Mouse (Mus musculus): ENCODE data around the gene Sbf2. TPM values are rescaled to one million over a fixed set of nuclear protein-coding genes. Genes with fewer than 3 reads are reported as not detected.
"Not testable (repeated sequence)": the region's sequence is repeated elsewhere in the genome, so short reads cannot be mapped to it uniquely, and the experiment has no call there.

Sbf2 gene
- polyA plus RNA-seq, 1 experiment from 2014 or later, result 62.2 TPM

DNA sequence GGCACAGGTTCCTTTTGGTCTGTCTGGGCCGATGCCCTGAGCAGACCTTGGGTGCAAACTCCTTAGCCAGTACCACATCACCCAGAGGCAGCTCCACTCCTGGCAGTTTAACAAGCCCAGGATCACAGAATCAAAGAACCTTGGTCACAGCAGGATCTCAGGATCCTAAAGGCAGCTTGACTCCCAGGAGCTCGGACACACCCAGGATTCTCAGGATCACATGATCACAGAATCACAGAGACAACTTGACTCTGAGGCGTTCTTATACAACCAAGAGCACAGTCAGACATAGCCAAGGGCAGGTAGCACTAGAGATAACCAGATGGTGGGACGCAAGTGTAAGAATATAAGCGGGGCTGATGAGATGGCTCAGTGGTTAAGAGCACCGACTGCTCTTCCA is 71.4 kb downstream of the Sbf2 start:
- WGBS, result 88% methylated on average over 6 of the region's 6 CpGs
- no peak for ATAC-seq (ENCODE audit: low FRiP score)
- Histone ChIP-seq H3K4me3 (replicated peaks) (no peak overlapping the region), H3K36me3 (replicated peaks) (no peaks in the 10 kb centered on the region), H3K9me3 (no peaks in the 10 kb centered on the region), H3K4me1 (peaks cover 5% of the 10 kb centered on the region), H3K27ac (no peak overlapping the region), H3K27me3 (no peaks in the 10 kb centered on the region), H3K4me2 (no peak overlapping the region), H3K9ac (no peak overlapping the region)

DNA sequence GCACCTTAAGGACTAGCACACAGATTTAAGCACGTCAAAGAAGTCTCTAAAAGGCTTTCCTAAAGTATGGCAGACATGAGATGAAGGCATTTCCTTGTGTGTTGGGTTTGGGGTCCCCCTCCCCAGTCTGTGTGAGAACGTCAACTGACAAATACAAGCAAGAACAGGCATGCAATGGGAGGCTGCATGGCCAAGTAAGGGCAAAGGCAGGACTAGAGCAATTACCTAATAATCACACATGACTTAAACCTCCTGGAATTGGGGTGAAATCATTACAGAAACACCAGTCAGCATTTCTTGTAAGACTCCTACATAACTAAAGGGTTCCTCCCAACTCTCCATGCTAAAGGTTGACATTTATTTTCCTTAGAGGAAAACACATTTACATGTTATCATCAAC is 75.5 kb downstream of the Sbf2 start:
- H3K27me3 ChIP-seq, result no peaks in the 10 kb centered on the region
- no peak overlapping the region for H3K9ac ChIP-seq
- no peak for ATAC-seq (ENCODE audit: low FRiP score)
- no peak overlapping the region for H3K27ac ChIP-seq
- H3K9me3 ChIP-seq, result no peaks in the 10 kb centered on the region
- H3K4me3 ChIP-seq (replicated peaks), result no peak overlapping the region
- no peaks in the 10 kb centered on the region for H3K36me3 ChIP-seq (replicated peaks)
- H3K4me1 ChIP-seq, result peaks cover 5% of the 10 kb centered on the region
- WGBS, result 49% methylated on average over 2 of the region's 2 CpGs
- H3K4me2 ChIP-seq, result no peak overlapping the region

- H3K9me3 ChIP-seq; ATAC-seq (ENCODE audit: low FRiP score); H3K4me3 ChIP-seq (replicated peaks); H3K9ac ChIP-seq; H3K27ac ChIP-seq; H3K4me2 ChIP-seq; H3K27me3 ChIP-seq; H3K4me1 ChIP-seq; H3K36me3 ChIP-seq (replicated peaks): not testable (repeated sequence)
These were observed 84.4 kb downstream of the Sbf2 start for GRCm38 (mm10) chr7:110530295-110530694.

- Histone ChIP-seq H3K9me3 (no peaks in the 10 kb centered on the region), H3K9ac (no peak overlapping the region), H3K27me3 (no peaks in the 10 kb centered on the region), H3K4me3 (replicated peaks) (no peak overlapping the region), H3K27ac (no peak overlapping the region), H3K4me2 (no peak overlapping the region), H3K36me3 (replicated peaks) (no peaks in the 10 kb centered on the region), H3K4me1 (no peaks in the 10 kb centered on the region)
- 17% methylated on average over 1 of the region's 1 CpGs for WGBS
- no peak for ATAC-seq (ENCODE audit: low FRiP score)
These were observed 89.5 kb downstream of the Sbf2 start for GRCm38 (mm10) chr7:110525090-110525775.

DNA sequence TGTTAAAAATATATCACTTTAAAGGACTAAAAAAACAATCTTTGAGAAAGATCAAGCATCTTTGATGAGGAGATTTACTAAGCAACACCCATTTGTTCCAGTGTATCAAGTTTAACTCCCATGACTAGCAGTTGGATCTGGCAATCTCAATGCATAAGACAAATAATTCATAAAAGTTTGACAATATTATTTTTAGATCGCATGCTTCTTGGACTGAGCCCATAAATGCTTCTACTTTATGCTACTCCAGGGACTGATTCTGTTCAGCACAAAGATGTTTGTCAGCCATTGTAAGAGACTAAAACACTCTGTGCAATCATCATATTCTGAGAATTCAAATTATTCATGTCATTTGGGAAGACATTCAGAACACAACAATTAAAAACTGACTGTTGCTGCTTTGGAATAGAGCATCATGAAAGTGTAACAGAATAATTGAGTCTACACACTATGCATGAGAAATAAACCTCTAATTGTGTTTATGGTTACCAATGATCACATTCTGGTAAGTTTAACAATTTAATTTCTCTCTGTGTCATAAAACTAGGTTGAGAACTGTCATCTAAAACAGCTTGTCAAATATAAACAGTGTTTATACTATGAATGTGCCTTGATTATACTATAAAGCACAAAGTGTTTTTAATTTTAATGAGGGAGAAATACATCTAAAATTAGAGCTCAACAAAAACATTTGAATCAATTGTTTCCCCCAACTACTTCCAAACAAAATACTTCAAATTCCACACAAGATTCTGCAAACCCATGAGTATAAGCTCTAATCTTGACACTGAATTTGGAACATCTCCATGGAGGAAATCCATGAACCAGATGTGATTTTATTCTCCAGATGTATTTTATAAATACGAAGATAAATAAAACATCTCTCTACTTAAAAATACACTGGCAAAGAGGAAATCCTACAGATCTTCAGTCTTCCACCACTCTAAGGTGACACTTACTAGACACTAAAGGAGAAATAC is 98.2 kb downstream of the Sbf2 start:
- no peaks in the 10 kb centered on the region for H3K27me3 ChIP-seq
- no peak for ATAC-seq (ENCODE audit: low FRiP score)
- no peak overlapping the region for H3K27ac ChIP-seq
- WGBS, result 92% methylated on average over 2 of the region's 2 CpGs
- H3K9me3 ChIP-seq, result no peaks in the 10 kb centered on the region
- no peaks in the 10 kb centered on the region for H3K36me3 ChIP-seq (replicated peaks)
- H3K9ac ChIP-seq, result no peak overlapping the region
- no peak overlapping the region for H3K4me3 ChIP-seq (replicated peaks)
- no peak overlapping the region for H3K4me2 ChIP-seq
- H3K4me1 ChIP-seq, result peaks cover 4% of the 10 kb centered on the region; the same call in 1 of the 2 replicates

DNA sequence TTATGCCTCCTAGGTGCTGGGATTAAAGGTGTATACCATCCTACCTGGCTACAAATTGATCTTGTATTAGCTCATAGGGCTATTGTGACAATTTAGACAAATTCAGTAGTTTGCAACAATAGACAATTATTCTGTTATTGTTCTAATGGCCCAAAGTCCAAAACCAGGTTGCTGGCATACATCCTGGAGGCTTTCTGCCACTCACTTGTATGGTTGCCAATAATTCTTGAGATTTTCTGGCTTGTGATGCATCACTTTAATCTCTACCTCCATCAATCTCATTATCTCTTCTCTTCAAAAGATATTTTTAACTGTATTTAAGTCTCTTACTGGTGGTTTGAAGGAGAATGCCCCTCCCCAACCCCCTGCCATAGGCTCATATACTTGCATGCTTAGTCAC is 100.6 kb downstream of the Sbf2 start:
- no peak overlapping the region for H3K27ac ChIP-seq
- H3K9ac ChIP-seq, result no peak overlapping the region
- no peaks in the 10 kb centered on the region for H3K9me3 ChIP-seq
- no peak for ATAC-seq (ENCODE audit: low FRiP score)
- no peak overlapping the region for H3K4me2 ChIP-seq
- H3K4me3 ChIP-seq (replicated peaks), result no peak overlapping the region
- no peaks in the 10 kb centered on the region for H3K27me3 ChIP-seq
- H3K4me1 ChIP-seq, result peaks cover 4% of the 10 kb centered on the region; the same call in 1 of the 2 replicates
- H3K36me3 ChIP-seq (replicated peaks), result no peaks in the 10 kb centered on the region

GRCm38 (mm10) chr7:110498653-110499052 is 116.1 kb downstream of the Sbf2 start:
- no peak overlapping the region for H3K9ac ChIP-seq
- no peak for ATAC-seq (ENCODE audit: low FRiP score)
- 83% methylated on average over 1 of the region's 1 CpGs for WGBS

DNA sequence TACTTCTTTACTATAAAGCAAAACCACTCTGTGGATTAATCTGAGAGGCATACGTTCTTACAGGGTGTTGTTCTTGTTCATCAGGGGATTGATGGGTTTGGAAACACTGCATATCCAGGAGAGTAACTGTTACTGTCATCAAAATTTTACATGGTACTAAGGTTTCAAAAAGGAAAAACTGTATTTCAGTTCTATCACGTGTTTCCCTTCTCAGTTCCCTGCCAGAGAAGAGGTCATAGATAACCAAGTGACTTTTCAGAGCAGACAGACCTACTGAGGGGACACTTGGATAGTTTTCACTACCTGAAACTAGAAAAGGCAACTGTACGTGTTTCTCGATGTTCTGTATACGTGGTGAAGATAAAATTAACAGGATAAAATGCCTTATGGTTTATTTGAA is 123.7 kb downstream of the Sbf2 start:
- no peak overlapping the region for H3K9ac ChIP-seq
- no peak overlapping the region for H3K4me3 ChIP-seq (replicated peaks)
- WGBS, result 90% methylated on average over 5 of the region's 5 CpGs
- no peaks in the 10 kb centered on the region for H3K9me3 ChIP-seq
- H3K36me3 ChIP-seq (replicated peaks), result no peaks in the 10 kb centered on the region
- no peak overlapping the region for H3K4me2 ChIP-seq
- no peaks in the 10 kb centered on the region for H3K4me1 ChIP-seq
- H3K27ac ChIP-seq, result no peak overlapping the region
- ATAC-seq (ENCODE audit: low FRiP score), result no peak
- H3K27me3 ChIP-seq, result no peaks in the 10 kb centered on the region

More at GRCm38 (mm10) chr7:110498653-110499052, 116.1 kb downstream of the Sbf2 start:
- no peak overlapping the region for H3K4me3 ChIP-seq (replicated peaks)
- H3K27ac ChIP-seq, result no peak overlapping the region
- no peaks in the 10 kb centered on the region for H3K4me1 ChIP-seq
- H3K36me3 ChIP-seq (replicated peaks), result no peaks in the 10 kb centered on the region
- H3K9me3 ChIP-seq, result 0 out of 2 replicates have a peak, but pooled peaks cover 5% of the 10 kb centered on the region
- H3K27me3 ChIP-seq, result no peaks in the 10 kb centered on the region
- no peak overlapping the region for H3K4me2 ChIP-seq

GRCm38 (mm10) chr7:110485051-110485450 is 129.7 kb downstream of the Sbf2 start:
- H3K27me3 ChIP-seq, result no peaks in the 10 kb centered on the region
- H3K9ac ChIP-seq, result no peak overlapping the region
- no peaks in the 10 kb centered on the region for H3K9me3 ChIP-seq
- peaks cover 4% of the 10 kb centered on the region; the same call in 1 of the 2 replicates for H3K36me3 ChIP-seq (replicated peaks)
- no peak for ATAC-seq (ENCODE audit: low FRiP score)
- H3K27ac ChIP-seq, result no peak overlapping the region
- H3K4me3 ChIP-seq (replicated peaks), result no peak overlapping the region
- H3K4me1 ChIP-seq, result no peaks in the 10 kb centered on the region
- WGBS, result 94% methylated on average over 5 of the region's 5 CpGs
- H3K4me2 ChIP-seq, result no peak overlapping the region

GRCm38 (mm10) chr7:110470987-110471386 is 143.7 kb downstream of the Sbf2 start:
- H3K4me2 ChIP-seq, result no peak overlapping the region
- H3K36me3 ChIP-seq (replicated peaks), result no peaks in the 10 kb centered on the region
- no peak overlapping the region for H3K27ac ChIP-seq
- H3K4me3 ChIP-seq (replicated peaks), result no peak overlapping the region
- no peak overlapping the region for H3K9ac ChIP-seq
- 87% methylated on average over 6 of the region's 6 CpGs for WGBS
- no peak for ATAC-seq (ENCODE audit: low FRiP score)
- H3K9me3 ChIP-seq, result no peaks in the 10 kb centered on the region
- H3K4me1 ChIP-seq, result no peaks in the 10 kb centered on the region
- H3K27me3 ChIP-seq, result no peaks in the 10 kb centered on the region

GRCm38 (mm10) chr7:110463471-110463870 is 151.3 kb downstream of the Sbf2 start:
- H3K4me1 ChIP-seq, result no peaks in the 10 kb centered on the region
- no peak for ATAC-seq (ENCODE audit: low FRiP score)

GRCm38 (mm10) chr7:110432301-110432700 is 182.4 kb downstream of the Sbf2 start:
- Histone ChIP-seq H3K36me3 (replicated peaks) (peaks cover 6% of the 10 kb centered on the region; the same call in 1 of the 2 replicates), H3K9me3 (no peaks in the 10 kb centered on the region), H3K9ac (no peak overlapping the region), H3K27ac (no peak overlapping the region), H3K4me2 (no peak overlapping the region), H3K4me3 (replicated peaks) (no peak overlapping the region), H3K4me1 (no peaks in the 10 kb centered on the region), H3K27me3 (no peaks in the 10 kb centered on the region)
- 29% methylated on average over 4 of the region's 4 CpGs for WGBS
- no peak for ATAC-seq (ENCODE audit: low FRiP score)

More at GRCm38 (mm10) chr7:110463471-110463870, 151.3 kb downstream of the Sbf2 start:
- H3K9ac ChIP-seq, result no peak overlapping the region
- H3K4me2 ChIP-seq, result no peak overlapping the region
- H3K9me3 ChIP-seq, result no peaks in the 10 kb centered on the region
- no peak overlapping the region for H3K27ac ChIP-seq
- no peaks in the 10 kb centered on the region for H3K36me3 ChIP-seq (replicated peaks)
- H3K4me3 ChIP-seq (replicated peaks), result no peak overlapping the region
- H3K27me3 ChIP-seq, result no peaks in the 10 kb centered on the region
- WGBS, result 93% methylated on average over 5 of the region's 5 CpGs
